Mouse (Mus musculus): ENCODE measurements around the gene Slc38a7.
"Not testable (repeated sequence)": the region's sequence is repeated elsewhere in the genome, so short reads cannot be mapped to it uniquely, and the experiment has no call there.

Slc38a7 gene

GRCm38 (mm10) chr8:95807331-95807843 is 46.0 kb downstream of the Slc38a7 start, which contains the start of gene Cnot1:
Cnot1 (minus strand) TSS chr8:95807464.
- DNase-seq (ENCODE audit: low spot score): peak; percentile 86

- DNase-seq (ENCODE audit: low spot score): peak; percentile 11
These were observed 46.7 kb downstream of the Slc38a7 start for GRCm38 (mm10) chr8:95806461-95807191.

DNA sequence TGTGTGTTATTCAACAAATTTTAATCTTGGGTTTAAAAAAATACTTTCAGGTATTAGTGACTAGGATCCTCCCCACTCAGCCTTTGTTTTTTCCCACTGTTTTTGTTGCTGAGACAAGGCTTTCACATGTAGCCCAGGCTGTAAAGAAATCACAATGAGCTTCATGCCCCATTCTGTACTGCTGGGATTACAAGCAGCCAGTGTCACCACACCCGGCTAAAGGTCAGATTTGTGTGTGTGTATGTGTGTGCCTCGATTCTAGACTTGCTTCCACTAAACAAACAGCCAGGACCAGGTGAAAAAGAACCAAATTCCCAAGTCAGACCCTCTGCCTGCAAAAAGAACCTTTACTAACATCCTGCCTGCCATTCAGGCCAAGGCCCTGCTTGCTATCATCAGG is 47.9 kb downstream of the Slc38a7 start:
- DNase-seq (ENCODE audit: low spot score): no peak

- no peak for DNase-seq (ENCODE audit: low spot score)
These were observed 51.1 kb downstream of the Slc38a7 start for GRCm38 (mm10) chr8:95802231-95802630.

- DNase-seq (ENCODE audit: low spot score): no peak
These were observed 51.8 kb downstream of the Slc38a7 start for GRCm38 (mm10) chr8:95801476-95802064.

DNA sequence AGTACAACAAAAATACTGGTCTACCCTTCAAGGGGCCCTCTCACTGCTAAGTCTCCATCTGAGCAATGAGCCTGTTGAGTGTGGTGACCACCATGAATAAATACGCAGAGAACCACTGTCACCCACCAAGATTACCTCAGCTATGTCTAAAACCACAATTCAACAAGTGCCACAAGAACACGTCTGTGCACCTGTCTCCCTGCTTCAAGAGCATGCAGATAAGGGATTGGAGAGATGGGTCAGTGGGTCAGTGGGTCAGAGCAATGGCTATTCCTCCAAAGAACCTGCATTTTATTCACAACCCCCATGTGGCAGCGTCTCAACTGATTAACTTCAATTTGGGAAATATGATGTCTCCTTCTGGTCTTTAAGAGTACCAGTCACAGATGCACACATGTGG is 53.0 kb downstream of the Slc38a7 start:
- DNase-seq (ENCODE audit: low spot score): no peak

GRCm38 (mm10) chr8:95799891-95800290 is 53.4 kb downstream of the Slc38a7 start:
- DNase-seq (ENCODE audit: low spot score): no peak

DNA sequence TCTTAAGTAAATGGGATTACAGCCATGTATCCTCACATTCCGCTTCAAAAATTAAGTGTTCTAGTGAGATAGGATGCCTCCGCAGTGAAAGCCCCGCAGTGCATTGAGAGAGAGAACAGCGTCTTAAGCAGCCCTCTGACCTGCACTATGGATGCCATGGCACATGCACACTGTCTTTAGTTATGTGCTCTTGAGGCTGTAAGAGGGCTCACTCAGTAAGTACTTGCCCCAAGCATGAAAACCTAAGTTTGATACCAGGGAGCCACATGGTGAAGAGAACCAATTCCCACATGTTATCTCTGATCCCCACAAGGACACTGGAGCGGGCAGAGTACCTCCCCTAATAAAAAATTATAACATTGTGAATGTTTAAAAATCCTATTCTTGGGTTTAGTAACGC is 54.2 kb downstream of the Slc38a7 start:
- no peak for DNase-seq (ENCODE audit: low spot score)

- DNase-seq (ENCODE audit: low spot score): not testable (repeated sequence)
These were observed 57.8 kb downstream of the Slc38a7 start for GRCm38 (mm10) chr8:95795333-95796061.
